Mouse (Mus musculus) stomach, embryonic 14.5 days (tissue): Measurements from ENCODE around the gene Rsg1. TPM values are rescaled to one million over a fixed set of nuclear protein-coding genes. Genes with fewer than 3 reads are reported as not detected.

Source experiments
- ATAC-seq: fragments of 200-750 bp; cut with Nextera tagmentation; 2 replicates; pipeline ENCODE4 v1.8.0; 2017; ENCODE audit warnings: low read depth, moderate TSS enrichment; ENCODE audit not compliant: insufficient number of reproducible peaks, insufficient read depth, low FRiP score
- H3K27ac ChIP-seq: fragments of 300-500 bp; sonication (generic); 2 replicates; pipeline ENCODE4 v1.5.1; 2014; ENCODE audit warnings: mild to moderate bottlenecking, low read length, moderate library complexity, mixed read lengths
- H3K27me3 ChIP-seq: fragments of 300-500 bp; sonication (generic); 2 replicates; pipeline ENCODE4 v1.6.1; 2014; ENCODE audit warnings: low read length, control low read depth, mixed read lengths; ENCODE audit not compliant: control insufficient read depth, insufficient read depth
- H3K36me3 ChIP-seq: fragments of 300-500 bp; sonication (generic); 2 replicates; pipeline ENCODE4 v1.6.1; 2014; ENCODE audit warnings: mild to moderate bottlenecking, control low read depth, low read length, moderate library complexity, mixed read lengths; ENCODE audit not compliant: control insufficient read depth, insufficient read depth
- H3K4me1 ChIP-seq: fragments of 300-500 bp; sonication (generic); 2 replicates; pipeline ENCODE4 v1.6.1; 2014; ENCODE audit warnings: low read length, control low read depth, mixed read lengths; ENCODE audit not compliant: control insufficient read depth, insufficient read depth
- H3K4me2 ChIP-seq: fragments of 300-500 bp; sonication (generic); replicated peaks from 2 replicates; pipeline ENCODE4 v1.6.1; 2014; ENCODE audit warnings: low read depth, low read length, control low read depth
- H3K4me3 ChIP-seq: fragments of 300-500 bp; sonication (generic); 2 replicates; pipeline ENCODE4 v1.5.1; 2014; ENCODE audit warnings: low read depth, low read length, control low read depth
- H3K9ac ChIP-seq: fragments of 300-500 bp; sonication (generic); replicated peaks from 2 replicates; pipeline ENCODE4 v1.6.1; 2014; ENCODE audit warnings: low read depth, mild to moderate bottlenecking, control low read depth, low read length, moderate library complexity, mixed read lengths
- H3K9me3 ChIP-seq: fragments of 300-500 bp; sonication (generic); 2 replicates; pipeline ENCODE4 v1.6.1; 2016; ENCODE audit warnings: low read depth, low read length, control low read depth; ENCODE audit not compliant: control insufficient read depth
- WGBS: fragments of 180-500 bp; shearing (Covaris S2); extraction: QIAGEN DNeasy Blood & Tissue Kit; methylation state at CpG from one replicate; pipeline ENCODE4 v1.1.7; 2014; 5-methylcytosine and 5-hydroxymethylcytosine counted together
- polyA plus RNA-seq: library from polyadenylated mRNA; unstranded; fragments of >200 nt; fragmentation: Nextera tagmentation; extraction: Ambion mirVana; gene quantifications from 2 replicates; pipeline ENCODE4 v1.2.1, GENCODE M21; 2014

Gene Rsg1
- polyA plus RNA-seq, 1 experiment from 2014 or later, result 6.5 TPM

DNA sequence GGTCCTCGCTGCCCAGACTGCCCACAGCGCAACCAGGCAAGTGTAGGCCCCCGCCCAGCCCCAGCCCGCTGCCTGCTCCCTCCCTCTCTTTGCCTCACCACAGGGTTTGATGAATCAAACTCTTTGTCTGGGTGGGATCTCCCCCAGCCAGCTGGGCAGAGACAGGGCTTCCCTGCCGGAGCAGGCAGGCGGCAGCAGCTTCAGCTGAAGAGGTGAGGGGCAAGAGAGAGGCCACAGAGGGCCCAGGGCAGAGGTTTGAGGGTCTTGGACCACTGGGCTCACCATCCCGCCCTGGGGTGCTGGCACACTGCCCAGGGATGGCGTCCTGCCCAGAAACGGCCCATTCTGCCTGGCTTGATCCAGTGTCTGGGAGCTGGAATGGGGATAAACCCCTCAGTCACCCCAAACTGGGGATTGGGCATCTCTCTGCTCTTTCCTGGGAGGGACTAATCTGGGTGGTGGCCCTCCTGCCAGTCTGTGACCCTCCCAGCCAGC is 31.2 kb downstream of the Rsg1 start:
- Histone ChIP-seq H3K4me2 (peak overlapping the region; percentile 38), H3K4me1 (peaks cover 64% of the 10 kb centered on the region), H3K36me3 (no peaks in the 10 kb centered on the region), H3K27ac (peak overlapping the region; percentile 72), H3K27me3 (0 out of 2 replicates have a peak, but pooled peaks cover 8% of the 10 kb centered on the region), H3K9me3 (no peaks in the 10 kb centered on the region), H3K4me3 (peak overlapping the region; percentile 22), H3K9ac (peak overlapping the region; percentile 25)
- WGBS, result 28% methylated on average over 9 of the region's 9 CpGs
- ATAC-seq, result no peak

DNA sequence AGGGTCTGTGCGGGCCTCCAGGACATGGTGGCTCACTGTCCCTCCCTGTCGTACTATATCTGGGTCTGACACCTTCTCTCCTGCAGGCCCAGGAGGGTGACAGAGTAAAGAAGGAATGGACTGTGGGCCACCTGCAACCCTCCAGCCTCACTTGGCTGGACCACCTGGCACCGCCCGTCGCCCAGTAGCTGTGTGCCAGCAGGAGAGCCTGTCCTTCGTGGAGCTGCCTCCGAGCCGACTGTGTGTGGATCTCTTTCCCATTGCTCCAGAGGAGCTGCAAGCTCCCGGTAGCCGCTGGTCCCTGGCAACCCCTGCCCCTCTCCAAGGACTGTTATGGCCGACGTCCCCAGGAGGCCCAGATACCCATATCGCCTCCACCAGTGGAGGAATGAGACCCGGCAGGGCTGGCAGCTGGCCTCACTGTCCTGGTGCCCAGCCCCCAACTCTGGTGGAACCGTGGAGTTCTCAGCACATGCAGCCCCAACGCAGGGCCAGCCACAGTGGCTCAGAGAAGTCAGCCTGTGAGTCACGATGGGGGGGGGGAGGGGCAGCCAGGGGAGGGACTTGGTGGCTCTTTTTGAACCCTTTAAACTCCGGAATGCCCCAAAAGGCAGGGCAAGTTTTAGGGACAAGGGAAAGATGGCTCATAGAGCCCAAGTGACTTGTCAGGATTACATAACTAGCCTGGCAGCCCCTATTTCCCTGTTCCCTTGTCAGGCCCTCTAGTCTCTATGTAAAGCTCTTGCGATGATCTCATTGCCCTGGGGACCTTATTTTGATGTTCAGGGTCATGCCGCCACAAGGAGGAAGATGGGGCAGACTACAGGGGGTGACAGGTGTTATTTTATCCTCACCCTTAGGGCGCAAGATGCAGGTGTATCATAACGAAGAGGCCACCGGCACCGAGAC is 32.6 kb downstream of the Rsg1 start:
- ATAC-seq, result no peak
- H3K4me3 ChIP-seq, result 0 out of 2 replicates have a peak overlapping the region, but pooled peaks have one; percentile 41
- H3K36me3 ChIP-seq, result no peaks in the 10 kb centered on the region; the same call in 1 of the 2 replicates
- 0 out of 2 replicates have a peak, but pooled peaks cover 5% of the 10 kb centered on the region for H3K27me3 ChIP-seq
- peaks cover 52% of the 10 kb centered on the region for H3K4me1 ChIP-seq
- WGBS, result 29% methylated on average over 24 of the region's 24 CpGs
- peak overlapping the region; percentile 63; the same call in 1 of the 2 replicates for H3K4me2 ChIP-seq
- no peaks in the 10 kb centered on the region for H3K9me3 ChIP-seq
- H3K9ac ChIP-seq, result no peak overlapping the region
- no peak overlapping the region for H3K27ac ChIP-seq

DNA sequence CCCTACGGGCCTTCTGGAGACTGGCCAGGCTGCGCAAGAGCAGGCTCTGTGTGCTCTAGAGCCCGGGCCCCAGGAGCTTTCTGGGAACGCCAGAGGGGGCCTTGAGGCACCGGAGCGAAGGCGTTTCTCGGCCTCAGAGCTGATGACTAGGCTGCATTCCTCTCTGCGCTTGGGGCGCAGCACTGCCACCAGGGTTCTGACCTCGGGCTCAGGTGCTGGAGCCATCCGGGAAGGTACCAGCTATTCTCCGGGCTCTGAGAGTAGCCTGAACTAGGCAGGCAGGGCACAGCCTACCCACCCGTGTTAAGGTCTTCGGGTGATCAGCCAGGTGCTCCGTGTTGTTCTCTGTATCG is 33.2 kb downstream of the Rsg1 start:
- peaks cover 46% of the 10 kb centered on the region for H3K4me1 ChIP-seq
- H3K27me3 ChIP-seq, result 0 out of 2 replicates have a peak, but pooled peaks cover 5% of the 10 kb centered on the region
- WGBS, result 11% methylated on average over 17 of the region's 17 CpGs
- peaks cover 4% of the 10 kb centered on the region for H3K36me3 ChIP-seq
- H3K27ac ChIP-seq, result no peak overlapping the region
- no peak overlapping the region for H3K9ac ChIP-seq
- H3K4me3 ChIP-seq, result peak overlapping the region; percentile 41
- no peaks in the 10 kb centered on the region for H3K9me3 ChIP-seq
- ATAC-seq, result no peak
- H3K4me2 ChIP-seq, result peak overlapping the region; percentile 63

DNA sequence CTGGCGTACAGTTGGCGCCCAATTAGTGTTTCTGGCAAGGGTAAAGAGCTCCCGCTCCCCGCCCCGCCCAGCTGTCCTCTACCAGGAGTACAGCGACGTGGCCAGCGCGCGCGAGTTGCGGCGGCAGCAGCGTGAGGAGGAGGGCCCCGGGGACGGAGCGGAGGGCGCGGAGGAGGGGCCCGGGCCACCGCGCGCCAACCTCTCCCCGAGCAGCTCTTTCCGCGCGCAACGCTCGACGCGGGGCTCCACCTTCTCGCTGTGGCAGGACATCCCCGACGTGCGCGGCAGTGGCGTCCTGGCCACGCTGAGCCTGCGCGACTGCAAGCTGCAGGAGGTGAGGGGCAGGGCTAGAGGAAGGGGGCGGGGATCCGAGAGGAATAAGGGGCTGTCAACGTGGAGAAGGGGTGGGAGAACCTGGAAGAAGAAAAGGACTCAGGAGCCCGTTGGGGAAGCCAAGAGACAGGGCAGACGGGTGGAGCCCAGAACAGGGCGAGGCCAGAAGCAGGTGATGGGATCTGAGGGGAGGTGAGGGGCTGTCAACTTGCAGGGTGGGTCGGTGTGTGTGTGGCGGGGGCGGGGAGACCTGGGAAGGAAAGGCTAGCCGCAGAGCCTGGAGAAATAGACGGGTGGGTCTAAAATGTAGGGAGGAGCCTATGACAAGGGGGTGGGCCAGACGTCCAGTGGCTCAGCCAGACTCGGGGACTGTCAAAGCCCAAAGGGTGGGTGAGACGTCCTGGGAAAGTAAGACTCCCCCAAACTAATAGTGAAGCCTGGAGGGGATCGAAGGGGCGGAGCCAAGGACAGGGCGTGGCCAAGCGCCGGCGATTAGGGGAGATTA is 34.2 kb downstream of the Rsg1 start:
- Histone ChIP-seq H3K4me3 (peak overlapping the region; percentile 41), H3K9ac (no peak overlapping the region; the same call in 1 of the 2 replicates), H3K4me2 (peak overlapping the region; percentile 63), H3K27me3 (0 out of 2 replicates have a peak, but pooled peaks cover 5% of the 10 kb centered on the region), H3K27ac (peak overlapping the region; percentile 33; the same call in 1 of the 2 replicates), H3K36me3 (peaks cover 10% of the 10 kb centered on the region), H3K9me3 (no peaks in the 10 kb centered on the region), H3K4me1 (peaks cover 38% of the 10 kb centered on the region)
- 1% methylated on average over 60 of the region's 60 CpGs for WGBS
- peak; percentile 62 for ATAC-seq

DNA sequence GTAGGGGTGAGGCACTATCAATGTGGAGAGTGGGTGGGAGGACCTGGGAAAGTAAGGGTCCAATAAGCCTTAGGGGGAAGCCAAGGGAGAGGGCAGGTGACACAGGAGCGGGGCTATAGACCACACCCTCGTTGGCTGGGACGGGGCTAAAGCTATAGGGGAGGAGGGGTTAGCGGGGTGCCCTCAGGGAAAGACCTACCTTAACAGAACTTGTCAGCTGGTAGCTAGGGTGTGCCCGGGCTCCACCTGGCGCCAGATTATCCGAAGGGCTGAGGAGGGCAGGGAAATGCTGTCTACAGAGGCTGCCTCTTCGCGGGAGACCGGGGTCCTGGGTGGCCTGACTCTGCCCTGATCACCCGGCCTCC is 34.8 kb downstream of the Rsg1 start:
- peaks cover 38% of the 10 kb centered on the region for H3K4me1 ChIP-seq
- H3K4me3 ChIP-seq, result peak overlapping the region; percentile 41
- ATAC-seq, result peak; percentile 56
- H3K27ac ChIP-seq, result no peak overlapping the region
- 17% methylated on average over 11 of the region's 11 CpGs for WGBS
- no peak overlapping the region for H3K9ac ChIP-seq
- H3K4me2 ChIP-seq, result peak overlapping the region; percentile 63
- H3K9me3 ChIP-seq, result no peaks in the 10 kb centered on the region
- peaks cover 10% of the 10 kb centered on the region for H3K36me3 ChIP-seq
- 0 out of 2 replicates have a peak, but pooled peaks cover 5% of the 10 kb centered on the region for H3K27me3 ChIP-seq

DNA sequence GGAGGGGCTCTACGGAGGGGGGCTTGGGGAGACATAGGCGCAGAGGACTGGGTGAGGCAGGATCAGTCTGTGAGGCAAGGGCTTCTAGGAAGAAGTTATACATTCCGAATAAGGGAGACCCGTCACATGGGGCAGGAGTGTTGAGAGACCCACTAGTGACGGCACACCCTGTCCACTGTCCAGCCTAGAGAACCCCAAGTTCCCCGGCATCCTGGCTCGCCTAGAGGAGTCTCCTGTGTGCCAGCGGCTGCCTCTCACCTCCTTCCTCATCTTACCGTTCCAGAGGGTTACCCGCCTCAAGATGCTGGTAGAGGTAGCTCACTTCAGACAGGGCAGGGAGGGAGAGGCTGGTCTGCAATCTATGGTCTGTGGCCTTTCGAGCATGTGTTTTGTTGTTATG is 35.6 kb downstream of the Rsg1 start:
- Histone ChIP-seq H3K27me3 (0 out of 2 replicates have a peak, but pooled peaks cover 5% of the 10 kb centered on the region), H3K9ac (no peak overlapping the region), H3K27ac (no peak overlapping the region), H3K4me1 (peaks cover 41% of the 10 kb centered on the region), H3K9me3 (no peaks in the 10 kb centered on the region), H3K4me2 (no peak overlapping the region), H3K36me3 (peaks cover 10% of the 10 kb centered on the region), H3K4me3 (no peak overlapping the region)
- 78% methylated on average over 11 of the region's 11 CpGs for WGBS
- ATAC-seq, result no peak

- Histone ChIP-seq H3K4me3 (no peak overlapping the region), H3K9ac (no peak overlapping the region), H3K4me1 (peaks cover 32% of the 10 kb centered on the region; the same call in 1 of the 2 replicates), H3K4me2 (no peak overlapping the region), H3K36me3 (peaks cover 10% of the 10 kb centered on the region), H3K27ac (no peak overlapping the region), H3K27me3 (0 out of 2 replicates have a peak, but pooled peaks cover 5% of the 10 kb centered on the region), H3K9me3 (no peaks in the 10 kb centered on the region)
- WGBS, result 83% methylated on average over 8 of the region's 8 CpGs
- ATAC-seq, result no peak
Measured at GRCm38 (mm10) chr4:141251071-141251470, 37.3 kb downstream of the Rsg1 start.

DNA sequence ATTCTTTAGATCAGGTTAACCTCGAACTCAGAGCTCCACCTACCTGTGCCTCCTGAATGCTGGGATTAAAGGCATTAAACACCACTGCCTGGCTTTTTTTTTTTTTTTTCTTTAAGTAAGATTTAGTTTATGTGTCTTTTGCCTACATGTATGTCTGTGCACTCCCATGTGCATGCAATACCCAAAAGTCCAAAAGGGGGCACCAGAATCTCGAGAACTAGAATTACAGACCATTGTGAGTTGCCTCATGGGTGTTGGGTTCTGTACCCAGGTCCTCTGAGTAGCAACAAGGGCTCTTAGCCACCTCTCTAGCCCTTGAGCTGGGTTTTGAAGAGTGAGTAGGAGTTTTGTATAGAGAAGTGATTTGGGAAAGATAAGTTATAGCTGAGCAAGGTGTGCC is 38.9 kb downstream of the Rsg1 start:
- H3K4me1 ChIP-seq, result peaks cover 18% of the 10 kb centered on the region; the same call in 1 of the 2 replicates
- no peak overlapping the region for H3K27ac ChIP-seq
- H3K4me2 ChIP-seq, result no peak overlapping the region
- no peaks in the 10 kb centered on the region for H3K27me3 ChIP-seq
- H3K4me3 ChIP-seq, result no peak overlapping the region
- ATAC-seq, result no peak
- WGBS, result 71% methylated on average over 2 of the region's 2 CpGs
- peaks cover 10% of the 10 kb centered on the region for H3K36me3 ChIP-seq
- H3K9ac ChIP-seq, result no peak overlapping the region
- H3K9me3 ChIP-seq, result no peaks in the 10 kb centered on the region
